Mouse (Mus musculus) monocyte, adult 2 months (primary cell): ENCODE measurements around the gene Smtnl1.
"Not testable (repeated sequence)": the region's sequence is repeated elsewhere in the genome, so short reads cannot be mapped to it uniquely, and the experiment has no call there.

Experiments used
- DNase-seq, 2 experiments: peaks; one replicate each; pipeline ENCODE4 v3.0.0; 2022; ENCODE audit warnings: low spot score in 2 of 2, low read depth in 1 of 2

Gene Smtnl1

GRCm38 (mm10) chr2:84838993-84839980 lies 16.8 kb upstream of the Smtnl1 start:
- no peak for DNase-seq

- no peak for DNase-seq
Observed at GRCm38 (mm10) chr2:84838593-84838949, 16.1 kb upstream of the Smtnl1 start, which contains the start of gene Slc43a1. Slc43a1 (plus strand) TSS chr2:84838850.

GRCm38 (mm10) chr2:84837817-84838592 lies 15.6 kb upstream of the Smtnl1 start:
- no peak for DNase-seq

GRCm38 (mm10) chr2:84837107-84837506 lies 14.7 kb upstream of the Smtnl1 start:
- no peak for DNase-seq

- DNase-seq = peak; percentile 50 to 68
Observed at GRCm38 (mm10) chr2:84831666-84832391, 9.4 kb upstream of the Smtnl1 start.

- DNase-seq = no peak
Observed at GRCm38 (mm10) chr2:84827283-84827920, 5.0 kb upstream of the Smtnl1 start.

GRCm38 (mm10) chr2:84826488-84827282 lies 4.2 kb upstream of the Smtnl1 start, which contains the start of gene Timm10:
Timm10 (plus strand) TSS chr2:84826997.
- DNase-seq = peak; percentile 67 to 73

- no peak for DNase-seq
Observed at GRCm38 (mm10) chr2:84823237-84823636, 785 bp upstream of the Smtnl1 start.

- no peak for DNase-seq
Observed at GRCm38 (mm10) chr2:84819861-84820260, 2.6 kb downstream of the Smtnl1 start.

- DNase-seq = no peak
Observed at GRCm38 (mm10) chr2:84812676-84813075, 9.8 kb downstream of the Smtnl1 start.

GRCm38 (mm10) chr2:84811880-84812279 lies 10.6 kb downstream of the Smtnl1 start:
- DNase-seq = no peak

GRCm38 (mm10) chr2:84810886-84811577 lies 11.4 kb downstream of the Smtnl1 start:
- DNase-seq = peak; percentile 66 to 77

- DNase-seq = no peak
Observed at GRCm38 (mm10) chr2:84810526-84810885, 11.9 kb downstream of the Smtnl1 start.

- no peak for DNase-seq
Observed at GRCm38 (mm10) chr2:84809330-84809729, 13.1 kb downstream of the Smtnl1 start.

- DNase-seq = no peak
Observed at GRCm38 (mm10) chr2:84806546-84806945, 15.9 kb downstream of the Smtnl1 start.

GRCm38 (mm10) chr2:84803963-84804362 lies 18.5 kb downstream of the Smtnl1 start:
- DNase-seq = no peak

GRCm38 (mm10) chr2:84801223-84801622 lies 21.2 kb downstream of the Smtnl1 start:
- not testable (repeated sequence) for DNase-seq

- no peak for DNase-seq
Observed at GRCm38 (mm10) chr2:84800304-84800703, 22.1 kb downstream of the Smtnl1 start.

GRCm38 (mm10) chr2:84799041-84799561 lies 23.4 kb downstream of the Smtnl1 start:
- DNase-seq = peak in 1 of 2 experiments; percentile 31
